Mouse (Mus musculus) stomach, postnatal 0 days (tissue): ENCODE results near the gene Ptprt.

Experiments used
- CTCF ChIP-seq: IDR thresholded peaks from 2 replicates; pipeline ENCODE4 v1.5.1; 2016; ENCODE audit warnings: antibody characterized with exemption, low read depth, mild to moderate bottlenecking, moderate library complexity
- EP300 ChIP-seq: optimal IDR thresholded peaks from 2 replicates; pipeline ENCODE3; 2016; ENCODE audit warnings: antibody characterized with exemption

GRCm38 (mm10) chr2:161865231-161865630, 795.7 kb downstream of the Ptprt start:
- TF ChIP-seq CTCF (no peak), EP300 (no peak)
